Mouse (Mus musculus): ENCODE results near the gene Dip2b.
"Not testable (repeated sequence)": the region's sequence is repeated elsewhere in the genome, so short reads cannot be mapped to it uniquely, and the experiment has no call there.

The Dip2b gene

DNA sequence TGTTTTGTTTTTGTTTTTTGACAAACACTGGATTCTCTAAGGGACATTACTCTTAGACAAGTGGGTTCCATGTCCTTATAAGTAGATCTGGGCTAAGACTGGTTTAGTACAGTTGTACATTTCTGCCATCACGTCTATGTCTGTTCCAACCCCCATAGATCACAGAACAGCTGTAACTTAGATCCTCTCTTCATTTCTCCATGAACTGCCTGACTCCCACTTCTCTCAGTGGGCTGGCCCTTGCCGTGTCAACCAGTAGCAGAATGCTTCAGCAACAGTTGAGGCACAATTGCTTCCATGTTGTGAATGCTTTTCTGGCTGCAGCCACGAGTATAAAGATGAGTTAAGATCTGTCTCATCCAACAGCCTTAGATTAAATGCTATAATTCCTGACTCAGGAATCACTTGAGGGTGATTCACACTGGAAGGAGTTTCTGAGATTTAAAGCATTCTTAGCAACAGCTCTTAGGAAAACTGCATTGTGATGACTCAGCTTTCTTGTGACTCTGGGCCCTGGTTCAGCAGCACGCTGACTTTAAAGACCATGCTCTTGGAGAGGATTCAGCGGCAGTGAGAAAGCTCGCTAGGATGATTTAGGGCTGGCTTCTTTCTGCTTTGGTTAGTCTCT, 212.8 kb downstream of the Dip2b start:
- no peak for DNase-seq (ENCODE audit: extremely low read depth, low read depth, low spot score)

DNA sequence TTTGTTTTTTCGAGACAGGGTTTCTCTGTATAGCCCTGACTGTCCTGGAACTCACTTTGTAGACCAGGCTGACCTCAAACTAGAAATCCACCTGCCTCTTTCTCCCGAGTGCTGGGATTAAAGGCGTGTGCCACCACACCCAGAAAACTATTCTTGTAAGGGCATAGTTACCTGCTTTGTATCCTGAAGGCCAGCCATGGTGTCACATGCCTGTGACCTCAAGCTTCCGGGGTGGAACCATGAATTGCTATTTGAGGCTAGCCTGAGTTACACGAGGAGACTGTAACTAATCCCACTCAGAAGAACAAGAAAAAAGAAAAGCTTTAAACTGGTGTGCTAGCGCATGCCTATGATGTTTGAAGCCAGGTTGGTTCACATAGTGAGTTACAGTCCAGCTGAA, 217.9 kb downstream of the Dip2b start:
- DNase-seq (ENCODE audit: extremely low read depth, low read depth, low spot score): no peak

DNA sequence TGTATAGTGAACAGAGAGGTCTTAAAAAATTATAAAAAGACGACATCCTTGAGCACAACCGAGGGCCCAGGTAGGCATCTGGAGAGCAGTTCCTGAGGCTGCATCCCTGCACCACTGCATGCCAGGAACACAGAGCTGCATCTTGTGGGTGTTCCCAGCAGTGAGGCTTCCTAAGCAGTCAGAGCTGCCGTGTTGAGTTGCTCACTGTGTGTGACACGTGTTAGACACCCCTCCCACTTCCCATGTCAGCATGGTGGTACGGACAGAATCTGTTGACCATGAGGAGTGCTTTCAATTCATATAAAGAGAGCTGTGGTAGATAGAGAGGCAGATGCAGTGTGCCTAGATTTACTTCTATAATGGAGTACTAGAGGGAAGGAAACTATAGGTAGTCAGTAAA, 218.8 kb downstream of the Dip2b start:
- DNase-seq (ENCODE audit: extremely low read depth, low read depth, low spot score): no peak

DNA sequence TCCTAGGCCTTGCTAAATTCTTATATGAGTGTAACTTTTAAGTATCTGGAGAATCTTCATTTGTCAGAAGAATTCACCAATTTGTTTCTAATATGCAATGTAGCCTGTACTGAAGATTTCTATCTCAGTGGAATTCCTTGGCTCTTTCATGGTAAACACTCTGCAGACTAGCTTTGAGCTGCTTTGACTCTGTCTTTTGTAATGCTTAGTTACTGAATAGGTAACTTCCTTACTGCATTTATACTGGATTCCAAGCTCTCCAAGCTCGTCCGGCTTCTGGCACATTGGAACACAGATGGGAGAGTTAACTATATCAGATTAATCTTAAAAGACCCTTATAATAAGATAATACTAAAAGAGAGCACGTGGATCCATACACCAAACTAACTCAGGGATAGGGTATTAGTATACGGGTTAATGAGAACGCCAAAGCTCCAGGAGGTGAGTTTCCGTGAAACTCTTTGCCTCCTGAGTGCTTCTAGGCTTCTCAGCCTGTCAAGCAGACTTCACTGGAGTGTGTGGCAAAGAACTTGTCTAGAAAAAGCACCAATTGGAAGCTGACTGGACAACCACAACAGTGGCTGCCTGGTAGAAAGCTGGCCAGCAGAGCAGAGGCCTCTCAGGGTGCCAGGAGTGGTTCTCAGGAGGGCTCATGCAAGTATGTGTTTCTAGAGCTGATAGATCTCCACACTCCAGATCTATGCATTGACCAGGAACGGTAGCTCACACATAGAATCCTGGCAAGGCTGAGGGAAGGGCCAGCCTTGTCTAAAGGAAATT, 220.4 kb downstream of the Dip2b start:
- DNase-seq (ENCODE audit: extremely low read depth, low read depth, low spot score): no peak

DNA sequence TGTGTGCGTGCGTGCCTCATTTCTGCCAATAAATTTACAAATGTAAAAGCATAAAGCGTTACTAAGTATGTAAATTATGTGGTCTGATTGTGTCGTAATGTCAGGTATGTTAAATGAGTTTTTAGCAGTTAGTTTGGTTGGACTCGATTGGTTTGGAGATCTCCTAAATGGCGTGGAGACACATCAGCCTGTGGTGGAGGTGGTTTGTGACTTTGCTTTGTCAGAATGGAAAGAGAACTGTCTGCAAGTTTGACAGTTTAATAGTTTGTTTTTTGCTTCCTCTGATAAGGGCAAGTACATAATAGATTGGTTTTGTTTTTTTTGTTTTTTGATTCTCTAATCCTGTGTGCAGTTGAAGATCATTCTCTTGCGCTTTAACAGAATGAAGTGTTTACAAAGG, 221.9 kb downstream of the Dip2b start:
- not testable (repeated sequence) for DNase-seq (ENCODE audit: extremely low read depth, low read depth, low spot score)

DNA sequence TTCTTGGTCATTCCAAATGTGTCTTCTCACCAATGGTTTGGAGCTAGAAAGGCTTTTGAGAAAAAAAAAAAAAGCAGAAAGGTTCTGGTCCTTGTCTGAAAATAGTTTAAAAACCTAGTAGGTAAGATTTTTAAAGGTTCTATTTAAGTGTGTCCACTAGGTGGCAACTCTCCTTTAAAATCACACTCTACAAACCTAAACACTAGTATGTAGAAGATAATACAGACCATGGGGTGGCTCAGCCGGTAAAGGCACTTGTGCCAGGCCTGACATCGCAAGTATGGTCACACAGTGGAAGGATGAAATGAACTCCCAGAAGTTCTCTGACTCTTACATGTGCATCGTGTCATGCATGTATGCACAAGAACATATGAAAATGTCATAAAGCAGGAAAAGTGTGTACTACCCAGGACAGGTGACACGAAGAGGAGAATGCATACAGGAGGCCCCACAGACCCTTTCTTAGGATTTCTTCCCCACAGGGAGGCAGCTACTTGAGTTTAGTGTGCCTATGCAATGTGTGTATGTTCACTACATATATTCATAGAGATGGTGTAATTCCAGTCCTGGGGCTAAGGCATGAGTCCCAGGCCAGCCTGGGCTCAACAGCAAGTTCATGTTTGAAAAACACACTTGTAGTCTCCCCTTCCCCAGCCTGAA, 224.9 kb downstream of the Dip2b start:
- no peak for DNase-seq (ENCODE audit: extremely low read depth, low read depth, low spot score)

DNA sequence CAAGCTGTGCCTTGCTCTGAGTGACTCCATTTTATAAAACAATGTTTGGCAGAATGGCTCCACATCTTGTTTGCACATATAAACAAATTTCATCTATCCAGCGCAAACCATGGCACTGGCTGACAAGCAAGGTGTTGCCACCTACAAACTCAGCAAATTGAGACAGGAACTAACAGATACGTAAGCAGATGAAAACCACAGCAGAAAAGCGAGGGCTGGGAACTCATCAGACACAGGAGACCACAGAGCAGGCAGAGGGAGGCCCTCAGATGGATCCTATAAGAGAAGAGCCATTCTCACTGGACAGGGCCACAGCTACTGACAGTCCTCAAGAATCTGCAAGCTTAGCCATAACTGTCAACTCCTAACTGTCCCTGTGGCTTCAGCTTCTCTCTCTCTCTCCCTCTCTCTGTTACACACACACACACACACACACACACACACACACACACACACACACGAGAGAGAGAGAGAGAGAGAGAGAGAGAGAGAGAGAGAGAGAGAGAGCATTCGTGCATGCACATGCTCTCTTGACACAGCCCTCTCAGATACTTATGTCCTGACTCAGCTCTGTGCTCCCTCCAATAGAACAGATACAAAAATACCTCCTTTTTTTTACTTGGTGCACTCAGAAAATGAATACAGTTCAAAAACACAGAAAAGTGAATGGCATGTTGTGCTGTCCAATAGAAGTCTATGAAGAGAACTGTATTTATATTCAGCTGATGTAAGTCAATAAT, 227.3 kb downstream of the Dip2b start:
- no peak for DNase-seq (ENCODE audit: extremely low read depth, low read depth, low spot score)

DNA sequence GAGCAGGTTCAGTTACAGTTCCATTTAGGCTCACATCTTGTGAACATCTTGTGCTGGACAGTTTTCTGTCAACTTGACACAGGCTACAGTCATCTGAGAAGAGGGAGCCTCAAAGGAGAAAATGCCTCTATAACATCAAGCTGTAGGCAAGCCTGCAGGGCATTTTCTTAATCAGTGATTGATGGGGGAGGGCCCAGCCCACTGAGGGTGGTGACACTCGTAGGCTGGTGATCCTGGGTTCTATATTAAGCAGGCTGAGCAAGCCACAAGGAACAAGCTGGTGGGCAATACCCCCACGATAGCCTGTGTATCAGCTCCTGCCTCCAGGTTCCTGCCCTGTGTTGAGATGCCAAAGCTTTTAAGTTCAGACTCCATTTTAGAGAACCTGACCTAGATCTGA, 230.5 kb downstream of the Dip2b start:
- DNase-seq (ENCODE audit: extremely low read depth, low read depth, low spot score): no peak
